ENCODE assay signal across 8 mouse cellular contexts in the genomic region with DNA sequence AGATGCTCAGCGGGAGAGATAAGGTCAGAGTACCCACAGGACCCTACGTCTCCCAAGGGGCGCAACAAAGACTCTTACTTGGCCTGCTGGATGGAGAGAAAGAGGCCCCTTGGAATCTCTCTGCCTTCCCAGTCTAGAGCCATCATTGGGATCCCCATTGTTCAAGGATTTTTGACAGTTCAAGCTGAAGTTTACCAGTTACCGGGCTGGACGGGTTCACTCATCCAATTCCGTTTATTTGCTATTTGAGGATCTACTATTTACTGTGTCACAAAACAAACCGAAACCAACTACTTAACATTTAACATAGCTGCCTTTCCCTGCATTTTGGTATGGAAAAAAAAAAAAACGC. TPM values are rescaled to one million over a fixed set of nuclear protein-coding genes. Genes with fewer than 3 reads are reported as not detected.
DNase-seq lines count a peak whose midpoint lies in the region; ATAC-seq and TF ChIP-seq lines count a peak whose summit lies in the region.

No protein-coding gene starts in this region.

- no peaks in the 10 kb centered on the region for H3K9me3 ChIP-seq in limb, embryonic 12.5 days
- H3K9me3 ChIP-seq in stomach, embryonic 14.5 days (ENCODE audit: control insufficient read depth, low read depth, low read length), result no peaks in the 10 kb centered on the region

- no peak for TF ChIP-seq CTCF in cerebellum, adult 2 months (IDR thresholded peaks at IDR 0.05; ENCODE audit: borderline replicate concordance, insufficient read depth, low read depth, low read length)
- no peak for TF ChIP-seq CTCF in spleen, adult 2 months (IDR thresholded peaks at IDR 0.05; ENCODE audit: extremely low read depth, insufficient read depth, insufficient read length, insufficient replicate concordance)

- no peaks in the 10 kb centered on the region for H3K4me1 ChIP-seq in cerebellum, adult 2 months (ENCODE audit: control insufficient read depth, insufficient read depth, low read length)
- no peaks in the 10 kb centered on the region; the same call in 1 of the 2 replicates for H3K4me1 ChIP-seq in spleen, adult 2 months (ENCODE audit: control insufficient read depth, insufficient read depth, insufficient read length)
- H3K4me1 ChIP-seq in limb, embryonic 12.5 days (replicated peaks), result peaks cover 18% of the 10 kb centered on the region
- peaks cover 3% of the 10 kb centered on the region; the same call in 1 of the 2 replicates for H3K4me1 ChIP-seq in stomach, embryonic 14.5 days (ENCODE audit: control insufficient read depth, insufficient read depth, low read length)

- no peaks in the 10 kb centered on the region for H3K36me3 ChIP-seq in spleen, adult 2 months (ENCODE audit: control insufficient read depth, insufficient read depth, low read length)
- H3K36me3 ChIP-seq in limb, embryonic 12.5 days, result no peaks in the 10 kb centered on the region
- H3K36me3 ChIP-seq in stomach, embryonic 14.5 days (ENCODE audit: control insufficient read depth, insufficient read depth, low read length), result no peaks in the 10 kb centered on the region

- no peak for TF ChIP-seq POLR2A in cerebellum, adult 2 months (IDR thresholded peaks at IDR 0.05; ENCODE audit: borderline replicate concordance, insufficient read depth, low read length)
- TF ChIP-seq POLR2A in spleen, adult 2 months (IDR thresholded peaks at IDR 0.05; ENCODE audit: low read depth, low read length), result no peak

- H3K9ac ChIP-seq in limb, embryonic 12.5 days (replicated peaks), result peak overlapping the region; percentile 79
- H3K9ac ChIP-seq in stomach, embryonic 14.5 days (replicated peaks; ENCODE audit: low read depth, low read length), result peak overlapping the region; percentile 67

- peak overlapping the region; percentile 74 for H3K4me2 ChIP-seq in limb, embryonic 12.5 days
- peak overlapping the region; percentile 90 for H3K4me2 ChIP-seq in stomach, embryonic 14.5 days (replicated peaks; ENCODE audit: low read depth, low read length)

- ATAC-seq in limb, embryonic 12.5 days (ENCODE audit: insufficient number of reproducible peaks, insufficient read depth, low FRiP score, low TSS enrichment, low read depth), result no peak
- no peak for ATAC-seq in stomach, embryonic 14.5 days (ENCODE audit: insufficient number of reproducible peaks, insufficient read depth, low FRiP score, low read depth)

- H3K27me3 ChIP-seq in cerebellum, adult 2 months (ENCODE audit: control insufficient read depth, insufficient read depth, low read length), result no peaks in the 10 kb centered on the region
- peaks cover 1% of the 10 kb centered on the region; the same call in 1 of the 2 replicates for H3K27me3 ChIP-seq in spleen, adult 2 months (ENCODE audit: control insufficient read depth, insufficient read depth, low read length)
- no peaks in the 10 kb centered on the region for H3K27me3 ChIP-seq in limb, embryonic 12.5 days
- no peaks in the 10 kb centered on the region for H3K27me3 ChIP-seq in stomach, embryonic 14.5 days (ENCODE audit: control insufficient read depth, insufficient read depth, low read length)

- no peak for DNase-seq in cerebellum, adult 2 months
- DNase-seq in cerebellum, postnatal 36 days, result no peak
- DNase-seq in spleen, adult 2 months (ENCODE audit: low read depth in 1 of 2, low spot score in 2 of 2), result no peak
- DNase-seq in spleen, adult 12 weeks (ENCODE audit: low spot score), result no peak
- DNase-seq in layer of hippocampus, postnatal 25 days (ENCODE audit: extremely low spot score in 1 of 2, low spot score in 1 of 2), result no peak
- no peak for DNase-seq in right cerebral cortex, postnatal 14 days

- peak overlapping the region; percentile 76 for H3K4me3 ChIP-seq in cerebellum, adult 2 months (replicated peaks; ENCODE audit: insufficient read depth, low read depth, low read length)
- H3K4me3 ChIP-seq in spleen, adult 2 months (ENCODE audit: extremely low read depth, insufficient read depth, insufficient read length), result peak overlapping the region; percentile 90
- peak overlapping the region; percentile 69 for H3K4me3 ChIP-seq in limb, embryonic 12.5 days (replicated peaks)
- H3K4me3 ChIP-seq in stomach, embryonic 14.5 days (ENCODE audit: low read depth, low read length), result peak overlapping the region; percentile 88

- 0 out of 2 replicates have a peak overlapping the region, but pooled peaks have one; percentile 42 for H3K27ac ChIP-seq in cerebellum, adult 2 months (ENCODE audit: insufficient read depth, low read length)
- peak overlapping the region; percentile 97 for H3K27ac ChIP-seq in spleen, adult 2 months (ENCODE audit: insufficient read depth, low read length)
- H3K27ac ChIP-seq in limb, embryonic 12.5 days, result peak overlapping the region; percentile 84
- H3K27ac ChIP-seq in stomach, embryonic 14.5 days (ENCODE audit: low read length), result peak overlapping the region; percentile 89

- WGBS in cerebellum, adult 2 months, result 6% methylated on average over 8 of the region's 8 CpGs
- under 1% methylated on average over 8 of the region's 8 CpGs for WGBS in spleen, adult 2 months
- WGBS in limb, embryonic 12.5 days, result 2% methylated on average over 8 of the region's 8 CpGs
- 3% methylated on average over 8 of the region's 8 CpGs for WGBS in stomach, embryonic 14.5 days

RNA-seq across cellular contexts. Expression of gene Hivep1, which starts 2.1 kb away (rescaled TPM):
- polyA plus RNA-seq in cerebellum, adult 2 months (2012; rRNA removed), result 23.3 and 23.5 TPM in 2 replicates
- 22.5 and 24.3 TPM in 2 replicates for polyA plus RNA-seq in spleen, adult 2 months (2012; rRNA removed)
- 12.9 and 13.2 TPM in 2 replicates for polyA plus RNA-seq in limb, embryonic 12.5 days (2016; fragmentation: Nextera tagmentation; extraction: Ambion mirVana)
- 9.3 and 12.0 TPM in 2 replicates for polyA plus RNA-seq in stomach, embryonic 14.5 days (2014; fragmentation: Nextera tagmentation; extraction: Ambion mirVana)
- total RNA-seq in layer of hippocampus, postnatal 25 days (2021), result 10 to 100 TPM; 23.3 to 28.0 TPM

Comparison
In these comparisons a context has a peak if more than half of its experiments do, and no peak if none do; other contexts are left out.
1. H3K27ac ChIP-seq: peak in every context shown above with its lines; median percentile 97 in spleen, adult 2 months; 89 in stomach, embryonic 14.5 days; 84 in limb, embryonic 12.5 days; 42 in cerebellum, adult 2 months.